Mouse (Mus musculus) neural tube, embryonic 14.5 days (tissue): ENCODE results near the gene 2310022B05Rik. TPM values are rescaled to one million over a fixed set of nuclear protein-coding genes. Genes with fewer than 3 reads are reported as not detected.

Source experiments
- ATAC-seq: fragments of 200-750 bp; cut with Nextera tagmentation; 2 replicates; pipeline ENCODE4 v1.8.0; 2017; ENCODE audit warnings: low read depth, mild to moderate bottlenecking, moderate TSS enrichment, moderate library complexity
- H3K27ac ChIP-seq: fragments of 300-500 bp; sonication (generic); 2 replicates; pipeline ENCODE4 v1.5.1; 2014; ENCODE audit warnings: low read depth, mild to moderate bottlenecking, control low read depth, low read length, moderate library complexity, mixed read lengths
- H3K27me3 ChIP-seq: fragments of 300-500 bp; sonication (generic); 2 replicates; pipeline ENCODE4 v1.6.1; 2014; ENCODE audit warnings: low read length; ENCODE audit not compliant: control insufficient read depth, insufficient read depth
- H3K36me3 ChIP-seq: fragments of 300-500 bp; sonication (generic); 2 replicates; pipeline ENCODE4 v1.6.1; 2014; ENCODE audit warnings: low read length, mixed read lengths; ENCODE audit not compliant: control insufficient read depth, insufficient read depth
- H3K4me1 ChIP-seq: fragments of 300-500 bp; sonication (generic); 2 replicates; pipeline ENCODE4 v1.6.1; 2014; ENCODE audit warnings: low read length; ENCODE audit not compliant: control insufficient read depth, insufficient read depth
- H3K4me2 ChIP-seq: fragments of 300-500 bp; sonication (generic); 2 replicates; pipeline ENCODE4 v1.6.1; 2014; ENCODE audit warnings: mild to moderate bottlenecking, low read depth, low read length, control low read depth
- H3K4me3 ChIP-seq: fragments of 300-500 bp; sonication (generic); 2 replicates; pipeline ENCODE4 v1.5.1; 2014; ENCODE audit warnings: low read depth, low read length, control low read depth, mixed read lengths
- H3K9ac ChIP-seq: fragments of 300-500 bp; sonication (generic); replicated peaks from 2 replicates; pipeline ENCODE4 v1.6.1; 2014; ENCODE audit warnings: low read depth, mild to moderate bottlenecking, control low read depth, low read length, mixed read lengths
- H3K9me3 ChIP-seq: fragments of 300-500 bp; sonication (generic); 2 replicates; pipeline ENCODE4 v1.6.1; 2016; ENCODE audit warnings: low read length; ENCODE audit not compliant: control insufficient read depth
- WGBS: fragments of 180-500 bp; shearing (Covaris S2); extraction: QIAGEN DNeasy Blood & Tissue Kit; methylation state at CpG from one replicate; pipeline ENCODE4 v1.1.7; 2014; 5-methylcytosine and 5-hydroxymethylcytosine counted together
- polyA plus RNA-seq: library from polyadenylated mRNA; unstranded; fragments of >200 nt; fragmentation: Nextera tagmentation; extraction: Ambion mirVana; gene quantifications from 2 replicates; pipeline ENCODE4 v1.2.1, GENCODE M21; 2014

The 2310022B05Rik gene
- polyA plus RNA-seq, 1 experiment from 2014 or later, result 21.9 TPM

DNA sequence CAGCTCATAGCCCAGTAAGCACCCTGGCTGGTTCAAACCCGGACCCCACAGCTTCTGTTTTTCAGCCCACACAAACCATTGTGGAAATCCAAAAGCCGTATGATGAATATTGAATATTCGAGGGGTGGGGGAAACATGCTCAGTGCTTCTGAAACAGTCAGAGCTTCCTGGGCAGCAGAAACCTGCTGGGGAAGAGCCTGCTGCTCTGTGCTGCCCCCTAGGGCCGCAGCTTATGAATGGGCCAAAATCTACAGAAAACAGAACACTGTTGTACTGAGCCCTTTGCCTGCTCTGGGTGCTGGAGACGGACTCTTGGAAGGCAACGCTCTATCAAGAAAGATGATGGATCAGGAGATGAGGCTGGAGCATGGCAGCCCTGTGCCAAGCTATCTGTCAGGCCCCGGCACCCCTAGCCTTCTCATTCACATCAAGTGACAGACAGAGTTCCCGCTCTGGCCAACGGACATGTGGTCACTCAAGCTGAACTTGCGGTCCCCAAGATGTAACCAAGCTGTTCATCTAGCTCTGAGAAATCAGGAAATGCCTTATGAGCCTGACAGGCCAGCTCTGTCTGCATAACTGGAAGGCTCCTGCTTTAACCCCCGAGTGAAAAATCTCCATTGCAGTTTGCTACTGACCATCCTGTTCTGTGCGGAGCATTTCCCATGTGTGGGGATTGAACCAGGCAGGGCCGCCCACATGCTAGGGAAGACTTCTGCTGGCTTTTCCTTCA lies 54.8 kb downstream of the 2310022B05Rik start:
- no peak for ATAC-seq
- H3K9ac ChIP-seq, result no peak overlapping the region
- WGBS, result 78% methylated on average over 13 of the region's 13 CpGs
- H3K4me2 ChIP-seq, result no peak overlapping the region
- H3K4me1 ChIP-seq, result no peaks in the 10 kb centered on the region
- no peaks in the 10 kb centered on the region for H3K9me3 ChIP-seq
- no peak overlapping the region for H3K4me3 ChIP-seq
- no peak overlapping the region for H3K27ac ChIP-seq
- H3K27me3 ChIP-seq, result no peaks in the 10 kb centered on the region
- no peaks in the 10 kb centered on the region for H3K36me3 ChIP-seq

DNA sequence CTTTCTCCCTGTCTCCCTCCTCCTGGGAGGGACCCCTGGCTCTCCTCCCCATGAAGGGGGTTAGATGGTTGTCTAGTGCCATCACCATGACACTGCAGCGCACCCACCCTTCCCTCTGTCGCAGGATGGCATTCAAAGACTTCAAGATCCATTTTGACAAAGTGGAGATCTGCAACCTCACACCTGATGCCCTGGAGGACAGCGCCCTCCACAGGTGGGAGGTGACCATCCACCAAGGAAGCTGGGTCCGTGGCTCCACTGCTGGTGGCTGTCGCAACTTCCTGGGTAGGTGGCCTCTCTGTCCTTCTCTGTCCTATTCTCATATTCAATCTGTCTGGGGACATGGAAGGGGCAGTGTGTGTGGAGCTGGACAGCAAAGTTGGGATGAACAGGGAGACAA lies 59.1 kb downstream of the 2310022B05Rik start:
- Histone ChIP-seq H3K4me1 (no peaks in the 10 kb centered on the region), H3K27me3 (no peaks in the 10 kb centered on the region), H3K27ac (no peak overlapping the region), H3K9me3 (no peaks in the 10 kb centered on the region), H3K4me2 (no peak overlapping the region), H3K9ac (no peak overlapping the region), H3K4me3 (no peak overlapping the region), H3K36me3 (no peaks in the 10 kb centered on the region)
- WGBS, result 71% methylated on average over 5 of the region's 5 CpGs
- no peak for ATAC-seq

DNA sequence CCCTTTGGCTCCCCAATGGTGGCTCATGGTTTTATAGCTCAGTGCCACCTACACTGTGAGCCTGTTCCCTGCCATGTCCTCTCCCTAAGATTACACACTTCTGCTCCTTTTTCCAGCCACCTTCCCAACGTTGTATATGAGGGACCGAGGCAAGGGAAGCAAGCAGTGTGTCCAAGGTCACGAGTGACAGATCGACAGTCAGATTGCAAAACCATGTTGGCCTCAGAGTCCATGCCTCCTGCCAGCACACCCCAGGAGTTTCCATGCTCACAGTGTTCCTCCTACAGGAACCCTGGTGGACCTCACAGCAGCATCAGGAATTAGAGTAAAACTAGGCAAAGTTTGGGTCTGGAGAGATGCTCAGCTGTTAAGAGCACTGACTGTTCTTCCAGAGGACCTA lies 73.8 kb downstream of the 2310022B05Rik start:
- Histone ChIP-seq H3K4me3 (no peak overlapping the region), H3K4me1 (no peaks in the 10 kb centered on the region), H3K36me3 (no peaks in the 10 kb centered on the region), H3K27ac (no peak overlapping the region), H3K27me3 (no peaks in the 10 kb centered on the region), H3K9me3 (no peaks in the 10 kb centered on the region), H3K4me2 (no peak overlapping the region), H3K9ac (no peak overlapping the region)
- 82% methylated on average over 4 of the region's 4 CpGs for WGBS
- ATAC-seq, result no peak

DNA sequence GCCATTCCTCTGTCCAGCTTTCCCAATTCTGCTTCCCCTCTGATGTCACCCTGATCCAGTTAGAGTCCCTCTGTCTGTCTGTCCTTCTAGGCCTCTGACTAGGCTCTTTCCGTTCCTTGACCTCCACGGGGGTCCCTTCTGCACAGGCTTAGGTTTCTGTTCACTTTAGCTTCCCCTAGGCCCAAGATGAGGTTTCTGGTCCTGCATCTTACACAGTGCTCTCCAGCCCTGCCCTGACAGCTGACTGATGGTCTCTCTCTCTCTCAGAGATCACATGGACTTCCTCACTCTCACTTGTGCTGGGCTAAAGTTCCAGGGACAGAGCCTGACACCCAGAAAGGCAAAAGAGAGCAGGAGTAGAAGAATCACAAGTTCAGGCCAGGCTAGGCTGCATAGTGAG lies 76.6 kb downstream of the 2310022B05Rik start:
- Histone ChIP-seq H3K27me3 (no peaks in the 10 kb centered on the region), H3K36me3 (no peaks in the 10 kb centered on the region), H3K4me3 (no peak overlapping the region), H3K9ac (no peak overlapping the region), H3K9me3 (no peaks in the 10 kb centered on the region), H3K27ac (no peak overlapping the region), H3K4me1 (no peaks in the 10 kb centered on the region), H3K4me2 (no peak overlapping the region)
- ATAC-seq, result no peak
- WGBS, result 89% methylated on average over 2 of the region's 2 CpGs

Other genes starting within 250 kb of the 2310022B05Rik start
- 15.4 and 17.1 TPM in 2 replicates for gene Pgbd5, start 223.7 kb downstream of the 2310022B05Rik start, polyA plus RNA-seq
- gene Cog2, start 142.6 kb downstream of the 2310022B05Rik start, polyA plus RNA-seq, result 32.3 and 37.7 TPM in 2 replicates
- gene Agt, start 93.7 kb downstream of the 2310022B05Rik start, polyA plus RNA-seq, result 0.63 and 1.5 TPM in 2 replicates
- 0.26 and 0.36 TPM in 2 replicates for gene Capn9, start 87.3 kb downstream of the 2310022B05Rik start, polyA plus RNA-seq
- 70.9 and 73.9 TPM in 2 replicates for gene Ttc13, start 58.6 kb upstream of the 2310022B05Rik start, polyA plus RNA-seq
- gene Arv1, start 58.8 kb upstream of the 2310022B05Rik start, polyA plus RNA-seq, result 38.0 and 39.3 TPM in 2 replicates
- 0.91 and 7.0 TPM in 2 replicates for gene Fam89a, start 88.5 kb upstream of the 2310022B05Rik start, polyA plus RNA-seq
- gene Trim67, start 129.7 kb upstream of the 2310022B05Rik start, polyA plus RNA-seq, result 36.7 and 42.7 TPM in 2 replicates
- 75.2 and 85.6 TPM in 2 replicates for gene Gnpat, start 199.7 kb upstream of the 2310022B05Rik start, polyA plus RNA-seq
- 16.2 and 19.7 TPM in 2 replicates for gene 2810004N23Rik, start 199.8 kb upstream of the 2310022B05Rik start, polyA plus RNA-seq
- 11.7 and 12.8 TPM in 2 replicates for gene Exoc8, start 234.3 kb upstream of the 2310022B05Rik start, polyA plus RNA-seq
- 6.7 and 8.1 TPM in 2 replicates for gene Sprtn, start 234.5 kb upstream of the 2310022B05Rik start, polyA plus RNA-seq